Mouse (Mus musculus): ENCODE measurements at regions not wholly inside any gene's neighbourhood (a gene's known extent, or its start where the extent isn't known, plus 50 kb on each side); places are given as distances from the start of the nearest gene placed in this dataset.

DNA sequence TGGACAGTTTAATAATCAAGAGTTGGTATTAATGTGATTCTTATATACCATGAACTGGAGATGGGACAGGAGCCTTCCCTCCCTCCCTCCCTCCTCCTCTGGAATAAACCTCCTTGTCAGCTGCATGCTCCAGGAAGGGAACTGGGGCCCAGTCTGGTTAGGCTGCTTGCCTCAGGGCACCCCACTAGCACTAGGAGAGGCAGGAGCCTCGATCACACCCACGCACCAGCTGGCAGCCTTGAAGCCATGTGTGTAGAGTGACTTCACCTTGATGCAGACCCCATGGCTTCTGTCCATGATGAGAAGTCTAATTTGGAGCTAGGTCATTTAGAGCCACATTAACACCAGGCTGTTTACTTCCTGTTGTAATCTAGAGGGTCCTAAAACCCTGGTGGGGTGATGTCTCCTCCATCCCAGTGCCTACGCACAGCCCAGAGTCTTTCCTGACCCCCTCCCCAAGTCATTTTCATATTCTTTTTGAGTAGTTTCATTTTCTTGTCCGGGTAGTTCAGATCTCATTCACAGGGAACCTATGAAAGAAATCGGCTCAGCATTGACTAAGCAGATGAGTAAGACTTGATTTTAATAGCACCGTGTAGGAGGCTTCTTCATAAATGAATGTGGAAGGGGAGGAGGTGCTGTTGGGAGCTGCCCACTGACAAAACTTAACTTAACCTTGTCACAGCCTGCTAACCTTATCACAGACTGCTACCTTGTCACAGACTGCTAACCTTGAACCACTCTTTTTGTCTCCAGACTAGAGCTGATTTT is 125.6 kb upstream of the Spdye4c start:
- TF ChIP-seq CTCF (IDR thresholded peaks at IDR 0.05; ENCODE audit: low read depth) = no peak
- no peak for TF ChIP-seq EP300 (IDR thresholded peaks at IDR 0.05; ENCODE audit: low read depth)
